Mouse (Mus musculus): ENCODE measurements around the gene Prrt2.

The Prrt2 gene

DNA sequence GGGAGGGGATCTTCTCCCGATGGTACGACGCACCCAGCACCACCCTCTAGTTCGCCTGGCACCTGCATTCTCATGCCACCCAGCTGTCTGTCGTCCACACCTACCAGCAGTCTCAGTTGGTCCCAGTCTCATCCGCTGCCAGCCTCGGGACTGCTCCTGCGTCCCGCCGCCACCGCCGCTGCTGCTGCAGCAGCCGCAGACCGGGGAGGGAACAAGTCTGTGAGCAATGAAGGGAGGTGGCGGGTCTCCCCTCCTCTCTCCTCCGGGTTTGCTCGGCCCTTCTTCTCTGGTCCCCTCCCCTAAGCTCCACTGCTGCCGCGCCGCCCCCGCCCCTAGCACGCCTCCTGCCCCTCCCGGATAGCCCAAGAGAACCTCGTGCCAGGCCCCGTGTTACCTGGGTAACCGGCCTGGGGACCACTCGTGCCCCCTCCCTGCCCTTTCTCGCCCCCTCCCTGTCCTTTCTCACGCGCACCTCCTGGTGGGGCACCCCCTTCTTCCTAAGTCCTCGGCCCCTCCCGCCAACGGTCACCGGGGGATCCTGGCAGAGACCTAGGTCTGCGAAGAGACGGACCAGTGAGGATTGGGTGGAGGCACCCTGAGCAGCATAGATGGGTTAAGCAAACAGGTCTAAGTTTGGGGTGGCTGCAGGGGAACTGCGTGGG is at the start of gene Prrt2, which contains the start of gene Gm42742:
Prrt2 (minus strand) TSS at position 311 of the 662 bp plus-strand sequence.
Gm42742 (minus strand) TSS at position 197 of the 662 bp plus-strand sequence.
- DNase-seq (ENCODE audit: low spot score in 2 of 2), result peak in 1 of 2 experiments; percentile 29

DNA sequence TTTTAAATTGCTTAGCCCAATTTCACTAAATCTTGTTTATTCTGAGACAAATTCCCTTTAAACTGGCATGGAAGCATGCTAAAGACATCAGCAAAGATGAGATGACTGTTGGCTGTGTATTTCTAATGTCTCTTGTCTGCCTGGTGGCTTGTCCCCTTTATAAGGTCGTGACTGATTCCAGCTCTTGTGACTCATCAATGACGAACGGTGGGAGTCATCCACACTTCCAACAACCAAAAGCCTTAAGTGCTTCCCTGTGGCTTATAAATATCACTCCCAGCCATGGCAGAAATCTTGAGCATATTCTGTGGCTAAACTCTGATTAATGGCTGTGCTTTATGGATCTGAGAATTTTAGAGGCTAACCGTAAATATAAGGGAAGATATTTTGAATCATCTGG is 45.3 kb upstream of the Prrt2 start:
- DNase-seq (ENCODE audit: low spot score in 2 of 2), result no peak

DNA sequence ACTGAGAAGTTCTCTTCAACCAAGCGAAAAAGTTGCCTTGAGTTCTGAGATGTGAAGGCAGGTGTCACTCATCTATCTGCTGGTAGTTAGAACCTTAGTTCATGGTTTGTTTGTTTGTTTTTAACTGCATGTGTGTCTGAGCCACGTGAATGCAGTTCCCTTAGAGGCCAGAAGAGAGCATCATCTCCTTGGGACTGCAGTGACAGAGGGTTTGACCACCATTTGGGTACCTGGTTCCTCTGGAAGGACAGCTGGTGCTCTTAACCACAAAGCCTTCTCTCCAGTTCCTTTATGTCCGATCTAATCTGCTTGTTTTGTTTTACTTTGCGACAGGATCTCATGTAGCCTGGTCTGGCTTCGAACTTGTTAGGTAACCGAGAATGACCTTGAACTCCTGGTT is 44.5 kb upstream of the Prrt2 start:
- DNase-seq (ENCODE audit: low spot score in 2 of 2), result no peak

DNA sequence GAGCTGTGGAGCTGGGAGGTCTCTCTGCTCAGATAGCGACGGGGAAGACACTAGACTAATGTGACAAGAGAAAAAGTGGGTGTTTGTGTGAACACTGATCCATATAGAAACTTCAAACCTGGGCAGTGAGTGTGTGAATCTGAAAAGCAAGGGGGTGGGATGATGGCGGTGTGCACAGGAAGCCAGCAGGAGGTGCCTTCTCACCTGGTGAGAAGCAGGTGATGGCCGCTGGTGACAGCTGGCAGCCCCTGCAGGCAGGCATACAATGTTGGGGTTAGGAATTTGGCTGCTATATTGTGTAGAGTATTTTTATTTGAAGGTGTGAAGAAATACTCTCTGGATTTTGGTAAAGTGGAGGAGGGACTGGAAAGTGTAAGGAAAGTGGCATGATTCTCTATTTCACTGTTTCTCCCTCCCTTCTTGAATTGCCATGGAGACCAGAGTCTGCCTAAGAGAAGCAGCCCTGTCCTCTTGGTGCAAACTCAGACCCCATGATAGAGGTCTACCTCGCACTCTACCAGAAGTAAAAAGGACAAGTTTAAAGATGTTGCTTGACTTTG is 34.1 kb upstream of the Prrt2 start:
- DNase-seq (ENCODE audit: low spot score in 2 of 2), result no peak

DNA sequence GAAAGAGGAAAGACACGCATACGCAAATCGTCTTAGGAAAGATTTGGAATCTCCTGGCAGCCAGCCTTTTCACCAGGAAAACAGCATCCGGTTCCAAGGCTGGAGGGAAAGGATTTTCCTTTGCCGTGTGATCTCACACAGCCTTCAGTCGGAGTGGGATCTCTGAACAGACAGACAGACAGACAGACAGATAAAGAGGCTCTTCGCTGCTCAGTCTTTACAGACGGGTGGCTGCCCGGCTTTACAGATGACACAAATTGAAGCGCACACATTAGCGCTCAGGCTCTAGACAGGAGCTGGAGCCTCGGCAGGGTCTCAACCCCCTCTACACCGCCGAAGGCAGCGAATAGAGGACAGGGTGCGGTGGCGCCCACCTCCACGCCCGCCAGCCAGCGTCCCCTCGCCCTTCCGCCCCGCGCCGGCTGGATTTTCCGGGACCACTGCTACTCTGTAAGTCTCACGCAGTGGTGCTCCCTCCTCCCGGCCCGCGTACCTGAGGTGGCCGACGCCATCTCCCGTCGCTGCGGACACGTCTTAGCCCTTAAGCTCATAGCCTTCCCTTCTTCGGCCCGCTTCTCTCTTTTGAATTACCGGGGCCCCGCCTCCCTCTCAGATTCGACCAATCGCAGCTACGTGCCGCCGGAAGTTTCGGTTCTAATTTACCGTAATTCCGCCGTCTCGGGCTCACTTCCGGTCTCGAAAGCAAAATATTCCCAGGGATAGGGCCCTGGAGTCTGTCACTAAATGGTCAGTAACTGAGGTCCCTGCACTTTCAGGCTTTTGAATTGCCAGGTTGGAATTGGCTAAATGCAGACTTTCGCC is 21.1 kb upstream of the Prrt2 start, which contains the start of gene Kif22:
Kif22 (minus strand) TSS at position 621 of the 822 bp plus-strand sequence.
- DNase-seq (ENCODE audit: low spot score in 2 of 2), result peak; percentile 83

DNA sequence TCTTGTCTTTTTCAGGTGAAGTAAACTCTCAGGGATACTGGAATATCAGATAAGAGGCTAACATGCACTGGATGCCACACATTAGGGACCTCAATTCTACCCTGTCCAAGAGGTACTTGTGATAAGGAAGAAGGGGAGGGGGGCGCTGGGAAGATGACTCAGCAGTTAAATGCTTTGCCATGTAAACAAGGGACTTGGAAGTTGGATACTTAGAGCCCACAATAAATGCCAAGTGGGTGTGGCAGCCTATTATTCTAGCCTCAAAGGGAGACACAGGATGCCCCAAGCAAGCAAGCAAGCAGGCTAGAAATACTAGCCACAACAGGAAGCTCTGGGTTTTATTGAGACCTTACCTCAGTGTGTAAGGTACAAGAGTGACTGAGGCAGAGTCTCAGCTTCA is 10.2 kb upstream of the Prrt2 start:
- no peak for DNase-seq (ENCODE audit: low spot score in 2 of 2)

DNA sequence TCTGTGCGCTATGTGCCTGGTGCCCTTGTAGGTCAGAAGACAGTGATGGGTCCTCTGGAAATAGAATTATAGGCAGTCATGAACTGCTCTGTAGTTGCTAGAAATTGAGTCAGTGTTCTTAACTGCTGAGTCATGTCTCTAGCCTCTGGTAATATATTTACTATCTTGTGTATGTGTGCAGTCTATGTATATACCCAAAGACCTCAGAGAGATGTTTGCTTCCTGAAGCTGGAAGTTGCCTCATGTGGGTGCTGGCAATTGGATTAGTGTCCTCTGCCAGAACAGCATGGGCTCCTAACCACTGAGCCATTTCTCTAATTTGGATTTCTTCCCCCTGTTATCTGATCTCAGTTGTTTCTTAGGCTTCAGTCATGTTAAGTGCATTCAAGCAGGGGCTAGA is 9.2 kb upstream of the Prrt2 start:
- no peak for DNase-seq (ENCODE audit: low spot score in 2 of 2)

DNA sequence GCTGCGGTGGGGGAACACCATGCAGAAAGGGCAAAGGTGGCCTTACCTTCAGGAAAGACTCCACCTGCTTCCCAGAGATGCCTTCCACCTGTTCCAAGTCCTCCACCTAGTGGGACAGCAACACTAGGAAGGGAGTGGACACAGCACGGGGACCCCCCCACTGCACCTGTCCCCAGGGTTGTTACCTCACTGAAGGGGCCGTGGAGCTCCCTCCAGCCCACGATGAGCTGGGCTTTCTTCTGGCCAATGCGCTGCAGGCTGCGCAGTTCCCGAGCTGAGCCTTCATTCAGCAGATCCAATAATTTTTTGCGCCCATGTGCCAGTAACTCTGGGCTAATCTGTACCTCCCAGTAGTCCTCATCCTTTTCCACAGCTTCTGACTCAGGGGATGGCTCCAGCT is 6.9 kb upstream of the Prrt2 start:
- DNase-seq (ENCODE audit: low spot score in 2 of 2), result no peak

DNA sequence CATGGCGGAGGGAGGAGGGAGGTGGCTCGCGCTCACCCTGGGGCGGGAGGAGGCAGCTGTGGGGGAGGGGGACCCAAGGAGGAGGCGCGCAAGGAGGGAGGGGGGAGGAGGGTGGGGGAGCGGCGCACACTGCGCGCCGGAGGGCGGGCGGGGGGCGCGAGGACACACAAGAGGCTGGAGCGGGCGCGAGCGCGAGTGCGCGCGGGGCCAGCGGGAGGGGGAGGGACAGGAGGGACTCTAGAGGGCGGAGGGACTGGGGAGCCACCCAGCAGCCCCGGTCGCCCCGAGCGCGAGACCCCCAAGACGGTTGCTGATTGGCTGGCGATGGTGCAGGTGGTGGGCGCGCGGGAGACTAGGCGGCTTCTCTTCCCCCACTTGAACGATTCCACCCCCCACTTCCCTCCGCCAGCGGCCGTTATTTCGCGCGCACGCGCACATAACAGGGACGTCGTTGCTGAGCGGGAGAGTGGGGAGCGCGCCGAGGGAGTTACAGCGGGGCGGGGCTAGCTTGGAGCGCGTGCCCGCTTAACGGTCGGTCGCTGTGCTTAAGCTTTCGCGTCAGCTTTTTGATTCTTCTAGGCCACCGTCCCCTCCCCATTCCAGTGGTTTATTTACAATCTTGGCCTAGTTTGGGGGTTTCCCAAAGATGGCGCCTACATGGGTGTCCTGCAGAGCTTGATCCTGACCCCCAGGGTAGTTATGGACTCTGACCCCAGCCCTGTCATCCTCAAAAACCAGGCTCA is 6.1 kb upstream of the Prrt2 start, which contains the start of gene Maz:
Maz (minus strand) TSS at position 54 of the 743 bp plus-strand sequence.
- DNase-seq (ENCODE audit: low spot score in 2 of 2), result peak; percentile 99

DNA sequence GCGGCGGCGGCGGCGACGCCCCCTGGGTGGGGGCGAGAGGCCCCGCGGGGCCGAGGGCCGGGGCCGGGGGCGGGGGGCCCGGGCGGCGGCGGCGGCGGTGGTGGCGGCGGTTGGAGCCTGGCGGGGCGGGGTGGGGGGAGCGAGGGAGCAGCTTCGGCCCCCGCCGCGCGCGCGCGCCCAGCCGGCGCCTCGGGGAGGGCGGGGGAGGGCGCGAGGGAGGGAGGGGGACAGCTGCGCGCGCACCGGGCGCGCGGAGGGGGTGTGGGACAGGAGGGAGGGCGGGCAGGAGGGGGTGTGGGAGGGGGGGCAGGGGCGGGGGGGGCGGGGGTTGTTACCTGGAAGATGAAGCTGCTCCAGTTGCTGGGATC is 5.6 kb upstream of the Prrt2 start:
- DNase-seq (ENCODE audit: low spot score in 2 of 2), result no peak

DNA sequence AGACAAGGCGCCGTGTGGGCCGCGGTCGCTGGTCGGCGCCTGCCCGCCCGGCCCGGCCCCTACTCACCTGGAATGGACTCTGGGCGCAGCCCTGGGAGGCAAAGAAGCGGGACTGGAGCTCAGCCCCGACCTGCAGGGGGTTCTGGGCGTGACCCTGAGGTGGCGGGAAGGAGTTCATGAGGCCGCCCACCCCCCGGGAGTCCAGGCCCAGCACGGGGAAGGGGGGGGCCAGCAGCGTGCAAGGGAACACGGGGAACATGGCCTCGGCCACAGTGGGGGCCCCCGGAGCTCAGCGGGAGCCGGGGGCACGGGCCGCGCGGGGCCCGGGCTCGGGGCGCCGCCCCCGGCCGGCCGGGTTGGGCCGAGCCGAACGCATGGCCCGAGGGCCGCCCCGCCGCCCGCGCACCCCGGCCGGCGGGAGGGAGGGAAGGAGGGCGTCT is 5.2 kb upstream of the Prrt2 start:
- peak in 1 of 2 experiments; percentile 57 for DNase-seq (ENCODE audit: low spot score in 2 of 2)

DNA sequence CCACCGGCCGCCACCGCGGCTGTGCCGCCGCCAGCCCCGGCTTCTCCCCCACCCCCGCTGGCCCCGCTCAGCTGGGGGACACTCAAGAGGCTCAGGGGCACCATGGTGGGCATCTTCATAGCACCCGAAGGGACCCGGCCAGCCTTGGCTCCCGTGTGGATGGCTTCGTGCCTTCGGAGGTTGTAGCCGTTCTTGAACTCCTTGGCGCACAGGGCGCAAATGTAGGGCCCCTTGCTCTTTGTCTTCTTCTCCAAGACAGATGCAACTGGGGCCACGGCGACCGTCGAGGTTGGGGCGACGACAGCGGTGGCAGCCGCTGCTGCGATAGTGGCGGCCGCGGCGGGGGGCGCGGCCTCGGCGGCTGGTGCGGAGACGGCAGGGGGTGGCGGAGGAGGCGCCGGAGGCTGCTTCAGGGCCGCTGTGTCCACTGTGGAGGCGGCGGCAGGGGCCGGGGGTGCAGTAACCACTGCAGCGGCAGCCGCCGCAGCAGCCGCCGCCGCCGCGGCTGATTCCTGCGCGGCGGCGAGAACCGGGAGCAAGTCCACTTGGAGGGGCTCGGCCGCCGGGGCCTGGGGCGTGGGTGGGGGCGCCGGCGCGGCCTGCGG is 4.6 kb upstream of the Prrt2 start:
- no peak for DNase-seq (ENCODE audit: low spot score in 2 of 2)

DNA sequence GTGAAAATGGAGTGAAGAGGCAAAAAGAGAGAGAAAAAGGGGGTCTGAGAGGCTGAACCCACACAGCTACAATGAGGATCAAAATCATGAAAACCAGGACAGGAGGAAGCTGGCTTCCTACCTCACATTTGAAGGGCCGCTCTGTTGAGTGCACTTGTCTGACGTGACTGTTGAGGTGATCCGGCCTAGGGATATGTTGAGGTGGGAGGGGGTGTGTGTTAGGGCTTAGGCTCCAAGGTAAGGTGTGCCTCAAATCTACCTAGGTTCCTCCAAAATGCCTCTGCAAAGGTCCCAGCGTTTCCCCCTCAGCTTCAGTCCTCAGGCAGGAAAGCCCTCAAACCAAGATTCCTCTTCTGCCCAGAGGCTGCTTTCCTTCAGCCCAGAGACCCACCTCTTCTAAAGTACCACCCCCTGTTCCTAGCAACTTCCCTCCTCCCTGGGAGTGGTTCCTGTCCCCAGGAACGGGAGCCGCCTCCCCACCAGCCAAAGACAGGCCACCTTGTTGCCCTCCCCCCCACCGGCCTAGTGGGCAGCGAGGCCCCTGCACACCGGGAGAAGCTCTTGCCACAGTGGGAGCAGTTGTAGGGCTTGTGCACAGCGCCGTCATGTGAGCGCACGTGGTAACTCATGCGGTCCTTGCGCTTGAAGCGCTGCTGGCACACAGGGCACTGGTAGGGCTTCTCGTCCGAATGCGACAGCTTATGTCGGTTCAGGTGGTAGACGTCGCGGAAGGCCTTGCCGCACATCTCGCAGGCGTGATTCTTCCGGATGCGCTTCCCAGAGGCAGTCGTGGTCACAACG is 3.9 kb upstream of the Prrt2 start:
- DNase-seq (ENCODE audit: low spot score in 2 of 2), result peak; percentile 79 to 85

DNA sequence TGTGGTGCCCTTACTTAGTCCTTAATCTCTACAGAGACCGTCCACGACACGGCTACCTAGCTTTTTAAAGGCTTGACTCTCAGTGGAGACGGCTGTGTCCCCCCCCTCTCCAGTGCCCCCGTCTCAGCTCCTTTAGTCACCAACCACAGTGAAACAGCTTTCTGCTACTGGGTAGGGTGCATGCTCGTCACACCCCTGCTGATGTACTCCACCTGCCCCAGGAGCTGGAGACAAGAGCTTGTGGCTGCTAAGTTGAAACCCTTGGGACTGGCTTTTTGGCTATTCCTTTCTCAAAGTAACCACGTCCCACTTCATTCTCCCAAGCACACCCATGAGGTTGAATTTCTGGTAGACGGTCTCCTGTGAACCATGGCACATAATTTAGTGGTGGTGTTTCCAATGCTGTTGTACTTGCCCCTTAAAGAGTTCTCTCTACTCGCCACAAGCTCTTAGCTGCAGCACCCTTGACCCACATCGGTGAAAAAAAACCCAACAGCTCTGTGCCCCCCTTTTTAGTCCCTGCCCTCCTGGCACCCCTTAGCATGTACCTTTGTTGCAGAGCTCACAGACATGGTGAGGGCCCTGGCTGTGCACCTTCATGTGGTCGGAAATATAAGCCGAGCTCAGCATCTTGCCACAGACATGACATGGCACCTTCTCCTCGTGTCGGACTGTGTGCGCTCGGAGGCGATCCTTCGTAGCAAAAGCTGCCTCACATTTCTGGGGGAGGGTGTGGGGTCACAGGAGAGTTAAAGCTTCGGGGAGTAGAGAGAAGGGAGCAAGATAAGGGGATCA is 3.1 kb upstream of the Prrt2 start:
- peak; percentile 50 for DNase-seq (ENCODE audit: low spot score in 2 of 2)

DNA sequence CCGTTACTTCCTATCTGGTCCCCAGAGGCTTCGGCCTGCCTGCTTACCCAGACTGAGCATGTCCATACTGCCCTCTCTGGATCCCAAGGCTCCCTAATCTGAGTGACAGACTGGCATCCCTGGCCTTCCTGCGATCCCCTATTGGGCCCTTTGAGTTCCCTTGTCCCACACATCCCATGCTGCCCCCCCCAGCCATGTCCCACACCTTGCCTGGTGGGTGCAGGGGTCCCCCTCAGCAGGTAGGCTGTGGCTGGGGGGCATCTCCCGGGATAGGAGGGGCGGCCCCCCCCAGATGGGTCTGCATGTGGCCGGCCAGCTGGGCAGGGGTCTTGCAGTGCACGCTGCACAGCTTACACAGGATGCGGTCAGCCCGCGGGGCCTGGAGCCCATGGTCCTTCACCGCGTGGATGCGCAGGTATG is 2.3 kb upstream of the Prrt2 start:
- DNase-seq (ENCODE audit: low spot score in 2 of 2), result no peak

DNA sequence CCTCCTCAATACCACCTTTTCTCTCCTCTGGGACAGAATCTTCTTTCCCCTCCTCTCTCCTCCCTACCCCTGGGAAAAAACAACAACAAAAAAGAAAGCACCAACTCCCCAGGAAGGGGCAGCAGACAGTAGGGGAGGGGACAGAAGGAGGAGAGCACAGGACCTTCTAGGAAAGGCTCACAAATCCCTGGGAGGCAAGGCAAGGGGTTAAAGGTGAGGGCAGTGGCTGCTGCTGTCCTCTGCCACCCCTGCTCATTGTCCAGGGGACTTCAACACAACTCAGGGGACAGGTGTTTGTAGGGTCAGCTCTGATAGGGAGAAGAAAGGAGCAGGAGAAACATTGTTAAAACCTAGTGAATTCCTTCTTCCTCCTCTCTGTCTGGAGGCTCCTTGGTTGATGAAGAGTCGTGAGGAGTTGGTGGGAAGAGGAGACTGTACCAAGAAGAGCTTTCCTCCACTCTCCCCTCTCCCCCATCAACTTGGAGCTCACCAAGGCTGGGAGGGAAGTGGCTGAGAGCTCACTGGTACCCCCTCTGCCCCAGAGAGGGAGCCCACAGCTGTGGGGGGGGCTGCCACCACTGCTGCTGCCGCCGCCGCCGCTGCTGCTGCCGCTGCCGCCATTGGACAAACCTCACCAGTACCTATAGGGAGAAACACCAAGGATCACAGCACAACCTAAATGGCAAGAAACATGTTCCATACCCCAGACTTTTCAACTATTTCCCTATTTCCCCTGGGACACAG is 1.7 kb upstream of the Prrt2 start:
- DNase-seq (ENCODE audit: low spot score in 2 of 2), result no peak

DNA sequence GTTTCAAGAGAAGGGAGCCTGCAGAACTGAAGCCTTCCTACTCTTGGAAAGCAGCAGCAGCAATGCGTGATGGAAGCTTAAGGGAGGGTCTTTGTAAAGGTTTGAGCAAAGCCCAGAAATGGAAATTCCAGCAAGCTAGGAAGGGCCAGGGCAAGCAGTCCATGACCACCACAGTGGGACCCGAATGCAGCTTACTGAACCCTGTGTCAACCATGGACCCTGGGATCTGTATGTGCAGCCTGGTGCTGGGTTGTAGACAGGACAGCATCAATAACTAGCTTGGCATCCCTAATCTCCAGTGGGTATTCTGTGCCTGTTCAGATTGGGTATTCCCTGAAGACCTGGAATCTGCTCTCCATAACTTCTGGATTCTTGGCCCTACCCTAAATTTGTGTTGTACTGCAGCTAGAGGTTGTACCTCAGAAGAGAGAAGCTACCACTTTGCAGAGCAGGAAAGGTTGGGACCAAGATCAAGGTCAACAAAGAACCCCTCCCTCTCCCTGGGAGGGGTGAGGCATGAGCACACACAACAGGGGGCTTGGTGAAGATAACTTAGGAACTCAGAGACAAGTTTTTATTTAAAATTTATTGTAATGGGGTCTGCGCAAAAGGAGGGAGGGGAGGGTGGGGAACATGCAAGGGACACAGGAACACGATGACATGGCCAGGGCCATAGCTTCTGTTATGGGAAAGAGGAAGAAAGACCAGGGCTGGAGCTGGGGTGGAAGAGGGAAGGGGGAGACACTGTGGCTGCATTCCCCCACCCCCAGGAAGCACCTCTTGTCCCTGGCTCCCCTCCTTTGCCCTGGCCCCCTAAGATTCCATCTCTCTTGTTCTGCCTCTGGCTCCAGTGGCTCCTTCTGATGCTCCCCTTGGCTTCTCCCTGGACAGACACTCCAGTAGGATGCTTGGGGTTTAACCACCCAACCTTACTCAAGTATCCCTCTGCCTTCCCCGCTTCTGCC is 834 bp upstream of the Prrt2 start:
- no peak for DNase-seq (ENCODE audit: low spot score in 2 of 2)

DNA sequence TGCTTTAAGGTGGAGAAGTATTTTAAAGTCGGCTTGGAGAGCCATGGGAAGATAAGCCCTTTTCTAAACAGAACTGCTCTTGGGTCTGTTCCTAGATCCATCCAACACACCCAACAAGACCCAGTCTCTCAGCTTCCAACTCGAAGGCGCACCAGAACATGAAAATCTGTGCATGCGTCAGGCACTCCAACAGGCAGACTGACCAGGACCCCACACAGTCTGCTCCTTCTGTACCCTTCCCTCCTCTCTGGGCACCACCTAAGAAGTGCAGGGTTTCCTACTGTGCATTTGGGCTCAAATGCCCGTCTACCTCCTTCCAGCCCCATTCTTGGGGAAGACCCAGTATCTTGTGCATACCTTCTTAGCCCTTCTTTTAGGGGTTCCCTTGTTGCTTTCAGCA is 520 bp downstream of the Prrt2 start:
- no peak for DNase-seq (ENCODE audit: low spot score in 2 of 2)
